Mouse (Mus musculus) gastrocnemius, postnatal 36 days (tissue): Measurements from ENCODE around the gene Pitx1. TPM values are rescaled to one million over a fixed set of nuclear protein-coding genes. Genes with fewer than 3 reads are reported as not detected.

Experiments used
- DNase-seq, 2 experiments: peaks; one replicate each; pipeline ENCODE4 v3.0.0; 2022
- intact Hi-C: fragments of 180-260 bp; cut with DNase I; formaldehyde crosslinking; loops from one replicate; pipeline ENCODE4 v1.15.1; 2025
- total RNA-seq, 2 experiments: library from RNA; stranded (reverse); gene quantifications; 2 replicates each; pipeline ENCODE4 v1.2.3; 2021

Pitx1 gene
- total RNA-seq, 2 experiments from 2014 or later: 0.17 to 0.48 TPM

DNA sequence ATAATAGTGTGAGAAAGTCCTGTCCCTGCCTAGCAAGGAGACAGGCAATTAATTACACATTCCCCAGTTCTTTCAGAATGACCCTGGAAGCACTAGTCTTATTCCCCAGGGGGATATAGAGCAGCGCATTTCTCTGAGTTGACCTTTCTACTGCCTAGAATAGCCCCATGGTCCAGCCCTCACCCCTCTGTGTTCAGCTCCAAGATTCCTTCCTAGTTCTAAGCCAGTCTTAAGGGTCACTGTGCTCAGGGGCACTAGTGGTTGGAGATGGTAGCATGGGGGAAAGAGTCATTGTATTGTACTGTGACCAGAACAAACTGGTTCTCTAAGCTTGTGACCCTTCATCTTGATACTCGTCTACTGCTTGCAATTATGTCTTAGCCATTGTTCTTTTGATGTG, 34.7 kb downstream of the Pitx1 start:
- intact Hi-C loops: no loop called here
- DNase-seq: no peak

DNA sequence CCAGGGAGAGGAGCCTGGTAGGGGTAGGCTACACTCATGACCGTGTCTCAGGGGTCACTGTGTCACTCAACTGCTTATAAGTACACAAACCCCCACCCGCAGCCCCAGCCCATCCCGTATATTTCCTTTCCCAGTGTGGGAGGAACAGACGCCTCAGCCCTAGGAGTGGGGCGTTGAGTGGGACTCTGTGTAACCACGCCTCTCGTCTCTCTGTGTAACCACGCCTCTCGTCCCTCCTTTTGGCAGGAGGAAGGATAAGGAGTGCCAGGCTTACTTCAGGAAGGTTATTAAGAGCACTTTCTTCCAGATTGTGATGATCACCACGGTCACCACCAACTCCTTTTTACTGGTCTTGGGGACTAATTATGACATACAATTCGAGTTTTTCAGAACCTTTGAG, 49.9 kb downstream of the Pitx1 start:
- intact Hi-C loops: no loop called here
- no peak for DNase-seq

DNA sequence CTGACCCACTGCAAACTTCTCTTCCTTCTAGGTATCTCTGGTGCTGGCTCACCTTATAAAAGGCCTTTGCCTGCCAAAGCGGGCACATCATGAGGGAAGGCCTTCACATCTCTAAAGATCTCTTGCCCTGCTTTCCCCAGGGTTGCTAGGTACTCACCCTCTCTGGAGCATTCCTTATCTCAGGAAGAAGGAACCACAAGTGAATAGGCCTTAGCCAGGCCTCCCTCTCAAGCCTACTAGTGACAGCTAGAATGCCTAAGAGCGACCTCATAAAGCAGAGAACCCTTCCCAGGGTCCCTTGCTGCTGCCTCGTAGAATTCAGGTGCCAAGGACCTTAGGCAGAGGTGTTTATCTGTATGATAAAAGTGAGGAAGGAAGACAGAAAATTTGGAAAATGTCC, 51.7 kb downstream of the Pitx1 start, which contains the start of gene Catsper3:
Gene Catsper3 (plus strand): TSS at position 301 of the 400 bp plus-strand sequence.
- no peak for DNase-seq
- intact Hi-C loops: no loop called here

DNA sequence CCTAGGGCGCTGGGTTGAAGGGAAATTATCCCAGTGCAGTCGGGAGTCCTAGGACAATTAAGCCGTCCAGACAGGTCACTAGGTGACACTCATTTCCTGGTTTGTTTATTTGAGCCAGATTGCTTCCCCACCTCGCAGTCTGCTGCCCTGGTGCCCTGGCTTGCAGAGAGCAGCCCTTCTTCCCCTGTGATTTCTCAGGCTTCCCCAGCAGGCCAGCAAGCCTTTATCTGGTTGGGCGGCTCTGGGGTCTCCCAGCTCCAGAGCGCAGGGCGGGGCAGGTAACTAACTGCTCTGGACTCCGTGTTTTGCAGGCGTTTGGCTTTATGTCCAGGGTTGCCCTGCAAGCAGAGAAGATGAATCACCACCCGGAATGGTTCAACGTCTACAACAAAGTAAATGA, 60.9 kb downstream of the Pitx1 start:
- intact Hi-C loops: no loop called here
- no peak for DNase-seq

Other genes starting within 250 kb of the Pitx1 start
- 1 to 10 TPM; 4.3 to 6.5 TPM for gene B4galt7, start 236.3 kb downstream of the Pitx1 start, total RNA-seq
- gene Caml, start 213.2 kb downstream of the Pitx1 start, total RNA-seq: 1 to 10 TPM; 8.2 TPM
- 10 to 100 TPM; 17.7 to 19.8 TPM for gene Ddx46, start 201.2 kb downstream of the Pitx1 start, total RNA-seq
- gene B230219D22Rik, start 143.1 kb downstream of the Pitx1 start, total RNA-seq: 10 to 100 TPM; 23.7 to 28.5 TPM
- 10 to 100 TPM; 26.8 to 28.8 TPM for gene Txndc15, start 121.5 kb downstream of the Pitx1 start, total RNA-seq
- gene Pcbd2, start 108.8 kb downstream of the Pitx1 start, total RNA-seq: 10 to 100 TPM; 15.5 to 20.6 TPM
- gene Catsper3, start 51.6 kb downstream of the Pitx1 start, total RNA-seq: under 1 TPM in 1 of 2 experiments, not detected in 1; 0.20 TPM